Mouse (Mus musculus) ovary, adult 10 weeks (tissue): Measurements from ENCODE around the gene Zmpste24. TPM values are rescaled to one million over a fixed set of nuclear protein-coding genes. Genes with fewer than 3 reads are reported as not detected.

ENCODE experiments used
- polyA plus RNA-seq: library from polyadenylated mRNA; stranded (reverse); fragments of 350-450 nt; fragmentation: Illumina TruSeq; extraction: RNeasy Lipid Tissue Mini Kit (QIAGEN cat#74804); gene quantifications from one replicate; pipeline ENCODE4 v1.2.3, GENCODE M21; 2014

The Zmpste24 gene
- polyA plus RNA-seq, result 196 TPM

DNA sequence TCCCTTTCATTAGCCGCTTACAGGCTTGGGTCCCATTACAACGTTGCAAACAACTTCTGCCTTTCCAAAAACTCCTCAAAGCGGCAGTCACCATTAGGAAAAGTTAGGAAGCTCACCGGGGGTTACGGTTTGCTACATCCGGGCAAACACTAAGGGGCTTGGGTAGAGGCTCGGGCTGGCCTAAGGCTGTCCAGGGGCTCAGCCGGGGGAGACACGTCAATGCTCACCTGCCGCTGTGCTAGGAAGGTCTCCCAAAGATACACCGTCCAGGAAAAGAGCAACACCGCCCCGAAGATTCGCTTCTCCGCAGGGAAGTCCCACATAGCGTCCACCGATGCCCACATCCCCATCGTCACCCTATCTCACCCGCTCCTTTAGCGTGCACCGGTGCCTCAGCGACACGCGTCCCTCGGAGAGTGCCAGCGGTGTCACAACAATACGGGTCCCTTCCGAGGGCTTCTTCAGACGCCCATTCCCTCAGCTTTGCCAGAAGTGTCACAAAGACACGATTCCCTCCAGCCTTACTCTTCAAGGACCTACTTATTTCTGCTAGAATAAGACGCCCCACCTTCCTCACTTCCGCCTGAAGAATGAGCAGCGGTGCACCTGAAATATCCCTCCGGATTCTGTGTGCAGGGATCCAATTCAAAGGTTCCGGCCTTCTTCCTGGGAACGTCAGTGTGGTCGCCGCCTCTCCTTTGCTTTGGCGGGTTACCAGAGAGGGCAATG lies at the start of gene Zmpste24:
Gene Zmpste24 (minus strand): TSS at position 592 of the 729 bp plus-strand sequence.

DNA sequence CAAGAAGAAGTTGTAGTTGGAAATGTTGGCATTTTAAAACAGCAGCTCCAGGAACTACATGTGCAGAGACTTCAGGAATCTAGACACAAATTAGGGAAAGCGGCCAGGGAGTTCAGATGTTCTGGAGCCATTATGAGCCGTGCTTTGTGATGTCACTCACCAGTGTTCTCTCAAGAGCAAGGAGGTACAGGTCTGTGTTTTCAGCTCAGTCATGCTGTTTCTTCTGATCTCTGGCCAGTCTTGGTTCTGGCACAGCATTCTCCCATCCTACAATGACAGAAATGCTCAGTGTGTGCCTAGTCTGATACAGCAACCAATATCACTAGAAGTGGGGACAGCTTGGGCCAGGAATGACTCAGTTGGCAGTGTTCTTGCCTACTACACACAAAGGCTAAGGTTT lies 11.1 kb upstream of the Zmpste24 start, which contains the start of gene Tmco2:
Gene Tmco2 (minus strand): TSS at position 101 of the 400 bp plus-strand sequence.

GRCm38 (mm10) chr4:121039331-121040115 lies 58.5 kb downstream of the Zmpste24 start, which contains the start of gene Col9a2:
Gene Col9a2 (plus strand): TSS chr4:121039385.

GRCm38 (mm10) chr4:121016928-121017657 lies 80.9 kb downstream of the Zmpste24 start, which contains the start of gene Smap2:
Gene Smap2 (minus strand): TSS chr4:121017247.

Other genes with a start within 250 kb of the Zmpste24 start
- 0.54 TPM for gene Rims3, start 243.4 kb downstream of the Zmpste24 start, polyA plus RNA-seq
- 14.0 TPM for gene Exo5, start 173.2 kb downstream of the Zmpste24 start, polyA plus RNA-seq
- 0.77 TPM for gene Zfp69, start 146.5 kb downstream of the Zmpste24 start, polyA plus RNA-seq
- gene Smap2, start 81.0 kb downstream of the Zmpste24 start, polyA plus RNA-seq, result 28.2 TPM
- 0.68 TPM for gene Col9a2, start 58.9 kb downstream of the Zmpste24 start, polyA plus RNA-seq
- not detected for gene Tmco2, start 11.0 kb upstream of the Zmpste24 start, polyA plus RNA-seq
- gene Rlf, start 116.8 kb upstream of the Zmpste24 start, polyA plus RNA-seq, result 53.2 TPM
- not detected for gene Gm12888, start 226.7 kb upstream of the Zmpste24 start, polyA plus RNA-seq